Mouse (Mus musculus): Measurements from ENCODE around the gene Irf9.

The Irf9 gene

GRCm38 (mm10) chr14:55603271-55603632 is at the start of gene Irf9:
Gene Irf9 (plus strand): TSS chr14:55603571.
- no peak for DNase-seq (ENCODE audit: low spot score in 2 of 2)

GRCm38 (mm10) chr14:55554635-55555034 is 48.7 kb upstream of the Irf9 start:
- no peak for DNase-seq (ENCODE audit: low spot score in 2 of 2)

- no peak for DNase-seq (ENCODE audit: low spot score in 2 of 2)
These were observed 47.6 kb upstream of the Irf9 start for GRCm38 (mm10) chr14:55555788-55556187.

GRCm38 (mm10) chr14:55557003-55557402 is 46.4 kb upstream of the Irf9 start:
- DNase-seq (ENCODE audit: low spot score in 2 of 2) = peak; percentile 84 to 92

- peak in 1 of 2 experiments; percentile 61 for DNase-seq (ENCODE audit: low spot score in 2 of 2)
These were observed 45.8 kb upstream of the Irf9 start for GRCm38 (mm10) chr14:55557587-55557986.

GRCm38 (mm10) chr14:55558740-55559448 is 44.5 kb upstream of the Irf9 start:
- DNase-seq (ENCODE audit: low spot score in 2 of 2) = no peak

GRCm38 (mm10) chr14:55559799-55560201 is 43.6 kb upstream of the Irf9 start, which contains the start of gene Dcaf11:
Gene Dcaf11 (plus strand): TSS chr14:55560006.
- peak; percentile 90 to 95 for DNase-seq (ENCODE audit: low spot score in 2 of 2)

- DNase-seq (ENCODE audit: low spot score in 2 of 2) = peak; percentile 96 to 97
These were observed 42.9 kb upstream of the Irf9 start, which contains the start of gene A730061H03Rik for GRCm38 (mm10) chr14:55560202-55561073. Gene A730061H03Rik (minus strand): TSS chr14:55560406.

GRCm38 (mm10) chr14:55561860-55562259 is 41.5 kb upstream of the Irf9 start:
- DNase-seq (ENCODE audit: low spot score in 2 of 2) = no peak

- no peak for DNase-seq (ENCODE audit: low spot score in 2 of 2)
These were observed 40.1 kb upstream of the Irf9 start for GRCm38 (mm10) chr14:55563249-55563648.

- no peak for DNase-seq (ENCODE audit: low spot score in 2 of 2)
These were observed 37.6 kb upstream of the Irf9 start for GRCm38 (mm10) chr14:55565748-55566147.

- DNase-seq (ENCODE audit: low spot score in 2 of 2) = no peak
These were observed 35.9 kb upstream of the Irf9 start for GRCm38 (mm10) chr14:55567496-55567895.

- DNase-seq (ENCODE audit: low spot score in 2 of 2) = no peak
These were observed 32.8 kb upstream of the Irf9 start for GRCm38 (mm10) chr14:55570588-55570987.

- no peak for DNase-seq (ENCODE audit: low spot score in 2 of 2)
These were observed 31.6 kb upstream of the Irf9 start for GRCm38 (mm10) chr14:55571760-55572159.

- DNase-seq (ENCODE audit: low spot score in 2 of 2) = no peak
These were observed 28.1 kb upstream of the Irf9 start, which contains the start of gene Fitm1 for GRCm38 (mm10) chr14:55575302-55575701. Gene Fitm1 (plus strand): TSS chr14:55575617.

- no peak for DNase-seq (ENCODE audit: low spot score in 2 of 2)
These were observed 27.7 kb upstream of the Irf9 start for GRCm38 (mm10) chr14:55575711-55576110.

GRCm38 (mm10) chr14:55576376-55576775 is 27.0 kb upstream of the Irf9 start:
- no peak for DNase-seq (ENCODE audit: low spot score in 2 of 2)

- peak; percentile 77 to 88 for DNase-seq (ENCODE audit: low spot score in 2 of 2)
These were observed 25.3 kb upstream of the Irf9 start, which contains the start of gene Psme1 for GRCm38 (mm10) chr14:55577871-55578667. Gene Psme1 (plus strand): TSS chr14:55578123.

- DNase-seq (ENCODE audit: low spot score in 2 of 2) = peak; percentile 62 to 82
These were observed 24.6 kb upstream of the Irf9 start for GRCm38 (mm10) chr14:55578668-55579269.

- DNase-seq (ENCODE audit: low spot score in 2 of 2) = no peak
These were observed 23.6 kb upstream of the Irf9 start for GRCm38 (mm10) chr14:55579511-55580496.
